In genomic region chr5:140661427-140661826, GRCm38 (mm10) we compare ENCODE assay signal across 17 mouse cellular contexts. TPM values are rescaled to one million over a fixed set of nuclear protein-coding genes. Genes with fewer than 3 reads are reported as not detected.
DNase-seq lines count a peak whose midpoint lies in the region; ATAC-seq and TF ChIP-seq lines count a peak whose summit lies in the region.
"Had no signal": no experiment of that assay in that cellular context is flagged by ENCODE, and none has a peak within 500 bp of the region (broad histone marks: within the 10 kb centered on the region; RNA-seq: fewer than 3 reads in every experiment).

No protein-coding gene starts in this region.

- peak overlapping the region; percentile 83 for H3K27ac ChIP-seq in heart, embryonic 10.5 days
- H3K27ac ChIP-seq in intestine, embryonic 14.5 days (ENCODE audit: low read depth): peak overlapping the region; percentile 43; the same call in 1 of the 2 replicates
- no peak overlapping the region for H3K27ac ChIP-seq in intestine, postnatal 0 days (ENCODE audit: low read depth, low read length)
- 0 out of 2 replicates have a peak overlapping the region, but pooled peaks have one; percentile 6 for H3K27ac ChIP-seq in midbrain, postnatal 0 days (ENCODE audit: low read depth, low read length)
- no peak overlapping the region for H3K27ac ChIP-seq in hindbrain, embryonic 10.5 days

- 42% methylated on average over 8 of the region's 8 CpGs for WGBS in heart, embryonic 10.5 days
- 56% methylated on average over 8 of the region's 8 CpGs for WGBS in intestine, embryonic 14.5 days
- whole genome bisulfite sequencing in intestine, postnatal 0 days: 54% methylated on average over 8 of the region's 8 CpGs
- 80% methylated on average over 8 of the region's 8 CpGs for WGBS in midbrain, postnatal 0 days
- 79% methylated on average over 8 of the region's 8 CpGs for WGBS in hindbrain, embryonic 10.5 days

- ATAC-seq in intestine, embryonic 14.5 days (replicated peaks; ENCODE audit: low FRiP score, low TSS enrichment, low read depth): no peak
- ATAC-seq in intestine, postnatal 0 days: no peak
- ATAC-seq in midbrain, postnatal 0 days (ENCODE audit: low FRiP score): no peak
- ATAC-seq: inflammation-experienced regulatory T-cells, adult 6 months had no signal

- H3K9ac ChIP-seq in intestine, embryonic 14.5 days (ENCODE audit: low read length): no peak overlapping the region
- no peak overlapping the region for H3K9ac ChIP-seq in intestine, postnatal 0 days (ENCODE audit: low read depth, low read length)
- no peak overlapping the region for H3K9ac ChIP-seq in midbrain, postnatal 0 days (replicated peaks; ENCODE audit: low read length, poor library complexity, severe bottlenecking)
- H3K9ac ChIP-seq: lung, embryonic 14.5 days had no signal

- DNase-seq in heart, embryonic 10.5 days (ENCODE audit: low spot score): no peak
- no peak for DNase-seq in heart, adult 8-10 months (ENCODE audit: low spot score)
- no peak for DNase-seq in intestine, embryonic 14.5 days (ENCODE audit: low spot score)
- DNase-seq in urinary bladder, postnatal 14 days (ENCODE audit: low spot score): peak; percentile 56
- no peak for DNase-seq in urinary bladder, postnatal 4 days (ENCODE audit: low spot score in 2 of 2)
- no peak for DNase-seq in midbrain, postnatal 0 days (ENCODE audit: low spot score)
- DNase-seq in hindbrain, embryonic 10.5 days (ENCODE audit: low spot score): no peak
- DNase-seq: adrenal gland, adult 8-10 months; gastrocnemius, postnatal 14 days; lung, embryonic 14.5 days; lung, postnatal 4 days; right cerebral cortex, postnatal 14 days; thymus, postnatal 4 days had no signal

- 0 out of 2 replicates have a peak, but pooled peaks cover 8% of the 10 kb centered on the region for H3K27me3 ChIP-seq in heart, embryonic 10.5 days (ENCODE audit: insufficient read depth, poor library complexity, severe bottlenecking)
- no peaks in the 10 kb centered on the region for H3K27me3 ChIP-seq in intestine, embryonic 14.5 days (replicated peaks; ENCODE audit: control insufficient read depth, insufficient read depth, low read length)
- no peaks in the 10 kb centered on the region for H3K27me3 ChIP-seq in intestine, postnatal 0 days (replicated peaks; ENCODE audit: control insufficient read depth, insufficient read depth, low read length)
- H3K27me3 ChIP-seq in midbrain, postnatal 0 days (ENCODE audit: insufficient read depth, low read length): no peaks in the 10 kb centered on the region
- H3K27me3 ChIP-seq in hindbrain, embryonic 10.5 days (ENCODE audit: insufficient read depth, poor library complexity, severe bottlenecking): 0 out of 2 replicates have a peak, but pooled peaks cover 4% of the 10 kb centered on the region

- no peaks in the 10 kb centered on the region for H3K9me3 ChIP-seq in heart, embryonic 10.5 days
- no peaks in the 10 kb centered on the region for H3K9me3 ChIP-seq in intestine, embryonic 14.5 days (ENCODE audit: control insufficient read depth, low read length)
- no peaks in the 10 kb centered on the region for H3K9me3 ChIP-seq in intestine, postnatal 0 days (ENCODE audit: control insufficient read depth)
- no peaks in the 10 kb centered on the region for H3K9me3 ChIP-seq in midbrain, postnatal 0 days (ENCODE audit: low read length)
- no peaks in the 10 kb centered on the region for H3K9me3 ChIP-seq in hindbrain, embryonic 10.5 days
- H3K9me3 ChIP-seq: limb, embryonic 10.5 days had no signal

- no peak overlapping the region for H3K4me2 ChIP-seq in intestine, embryonic 14.5 days (ENCODE audit: low read length)
- no peak overlapping the region for H3K4me2 ChIP-seq in intestine, postnatal 0 days (replicated peaks; ENCODE audit: low read depth)
- H3K4me2 ChIP-seq in midbrain, postnatal 0 days (ENCODE audit: low read depth, low read length, poor library complexity, severe bottlenecking): no peak overlapping the region
- H3K4me2 ChIP-seq: liver, embryonic 11.5 days; lung, embryonic 14.5 days had no signal

- no peaks in the 10 kb centered on the region for H3K36me3 ChIP-seq in heart, embryonic 10.5 days
- H3K36me3 ChIP-seq in intestine, embryonic 14.5 days (ENCODE audit: control insufficient read depth, insufficient read depth, low read length): peaks cover 9% of the 10 kb centered on the region; the same call in 1 of the 2 replicates
- H3K36me3 ChIP-seq in intestine, postnatal 0 days (ENCODE audit: control insufficient read depth, insufficient read depth): no peaks in the 10 kb centered on the region
- peaks cover 19% of the 10 kb centered on the region for H3K36me3 ChIP-seq in midbrain, postnatal 0 days (ENCODE audit: insufficient read depth, low read length)
- peaks cover 13% of the 10 kb centered on the region; the same call in 1 of the 2 replicates for H3K36me3 ChIP-seq in hindbrain, embryonic 10.5 days

- no peak for TF ChIP-seq CTCF in intestine, postnatal 0 days (IDR thresholded peaks at IDR 0.05; ENCODE audit: low read depth)
- TF ChIP-seq CTCF in midbrain, postnatal 0 days (IDR thresholded peaks at IDR 0.05): no peak

- H3K4me1 ChIP-seq in heart, embryonic 10.5 days: peaks cover 38% of the 10 kb centered on the region
- peaks cover 27% of the 10 kb centered on the region for H3K4me1 ChIP-seq in intestine, embryonic 14.5 days (replicated peaks; ENCODE audit: control insufficient read depth, insufficient read depth, low read length)
- H3K4me1 ChIP-seq in intestine, postnatal 0 days (replicated peaks; ENCODE audit: control insufficient read depth, insufficient read depth, low read length): peaks cover 17% of the 10 kb centered on the region; the same call in 1 of the 2 replicates
- H3K4me1 ChIP-seq in midbrain, postnatal 0 days (ENCODE audit: insufficient read depth, low read length): peaks cover 13% of the 10 kb centered on the region; the same call in 1 of the 2 replicates
- H3K4me1 ChIP-seq in hindbrain, embryonic 10.5 days (replicated peaks): peaks cover 37% of the 10 kb centered on the region

- H3K4me3 ChIP-seq in heart, embryonic 10.5 days: no peak overlapping the region
- H3K4me3 ChIP-seq in intestine, embryonic 14.5 days (ENCODE audit: low read depth, low read length): no peak overlapping the region
- no peak overlapping the region for H3K4me3 ChIP-seq in intestine, postnatal 0 days (ENCODE audit: low read depth, low read length)
- no peak overlapping the region for H3K4me3 ChIP-seq in midbrain, postnatal 0 days (ENCODE audit: low read depth, low read length)
- H3K4me3 ChIP-seq in hindbrain, embryonic 10.5 days: no peak overlapping the region
- H3K4me3 ChIP-seq: limb, embryonic 10.5 days had no signal

RNA-seq across cellular contexts. Expression of gene Ttyh3, which starts 12.6 kb away (rescaled TPM):
- 23.5 and 32.9 TPM in 2 replicates for polyA plus RNA-seq in heart, embryonic 10.5 days (2016; fragmentation: Nextera tagmentation; extraction: Ambion mirVana)
- 10 to 100 TPM in 2 of 4 experiments, 1 to 10 TPM in 2; 8.8 to 11.5 (median 9.9) TPM for total RNA-seq in heart, adult 8-10 months (2022)
- polyA plus RNA-seq in intestine, embryonic 14.5 days (2014; fragmentation: Nextera tagmentation; extraction: Ambion mirVana): 39.5 and 44.8 TPM in 2 replicates
- polyA plus RNA-seq in intestine, postnatal 0 days (2015; fragmentation: Nextera tagmentation; extraction: Ambion mirVana): 21.4 and 23.6 TPM in 2 replicates
- 196 and 204 TPM in 2 replicates for total RNA-seq in midbrain, postnatal 0 days (2014; rRNA removed)
- polyA plus RNA-seq in midbrain, postnatal 0 days (2015; fragmentation: Nextera tagmentation; extraction: Ambion mirVana): 52.0 and 56.6 TPM in 2 replicates
- 32.1 and 52.5 TPM in 2 replicates for polyA plus RNA-seq in hindbrain, embryonic 10.5 days (2016; fragmentation: Nextera tagmentation; extraction: Ambion mirVana)

RNA-seq across cellular contexts. Expression of gene Iqce, which starts 40.8 kb away (rescaled TPM):
- polyA plus RNA-seq in heart, embryonic 10.5 days (2016; fragmentation: Nextera tagmentation; extraction: Ambion mirVana): 11.4 and 17.9 TPM in 2 replicates
- total RNA-seq in heart, adult 8-10 months (2022): 1 to 10 TPM; 4.5 to 7.8 (median 5.6) TPM
- polyA plus RNA-seq in intestine, embryonic 14.5 days (2014; fragmentation: Nextera tagmentation; extraction: Ambion mirVana): 23.6 and 24.1 TPM in 2 replicates
- polyA plus RNA-seq in intestine, postnatal 0 days (2015; fragmentation: Nextera tagmentation; extraction: Ambion mirVana): 5.7 and 7.0 TPM in 2 replicates
- total RNA-seq in midbrain, postnatal 0 days (2014; rRNA removed): 36.4 and 38.6 TPM in 2 replicates
- polyA plus RNA-seq in midbrain, postnatal 0 days (2015; fragmentation: Nextera tagmentation; extraction: Ambion mirVana): 30.4 and 37.2 TPM in 2 replicates
- polyA plus RNA-seq in hindbrain, embryonic 10.5 days (2016; fragmentation: Nextera tagmentation; extraction: Ambion mirVana): 24.5 and 29.1 TPM in 2 replicates

RNA-seq across cellular contexts. Expression of gene Brat1, which starts 43.4 kb away (rescaled TPM):
- 18.6 and 19.1 TPM in 2 replicates for polyA plus RNA-seq in heart, embryonic 10.5 days (2016; fragmentation: Nextera tagmentation; extraction: Ambion mirVana)
- total RNA-seq in heart, adult 8-10 months (2022): 1 to 10 TPM; 6.7 to 8.2 (median 7.8) TPM
- 15.9 and 16.5 TPM in 2 replicates for polyA plus RNA-seq in intestine, embryonic 14.5 days (2014; fragmentation: Nextera tagmentation; extraction: Ambion mirVana)
- polyA plus RNA-seq in intestine, postnatal 0 days (2015; fragmentation: Nextera tagmentation; extraction: Ambion mirVana): 7.5 and 8.0 TPM in 2 replicates
- 37.1 and 40.3 TPM in 2 replicates for total RNA-seq in midbrain, postnatal 0 days (2014; rRNA removed)
- polyA plus RNA-seq in midbrain, postnatal 0 days (2015; fragmentation: Nextera tagmentation; extraction: Ambion mirVana): 16.4 and 17.9 TPM in 2 replicates
- polyA plus RNA-seq in hindbrain, embryonic 10.5 days (2016; fragmentation: Nextera tagmentation; extraction: Ambion mirVana): 24.6 and 25.1 TPM in 2 replicates

RNA-seq across cellular contexts. Expression of gene Lfng, which starts 54.3 kb away (rescaled TPM):
- 3.8 and 4.7 TPM in 2 replicates for polyA plus RNA-seq in heart, embryonic 10.5 days (2016; fragmentation: Nextera tagmentation; extraction: Ambion mirVana)
- 1 to 10 TPM; 6.0 to 8.3 (median 6.9) TPM for total RNA-seq in heart, adult 8-10 months (2022)
- polyA plus RNA-seq in intestine, embryonic 14.5 days (2014; fragmentation: Nextera tagmentation; extraction: Ambion mirVana): 12.6 and 15.4 TPM in 2 replicates
- 7.1 and 7.3 TPM in 2 replicates for polyA plus RNA-seq in intestine, postnatal 0 days (2015; fragmentation: Nextera tagmentation; extraction: Ambion mirVana)
- 55.6 and 56.6 TPM in 2 replicates for total RNA-seq in midbrain, postnatal 0 days (2014; rRNA removed)
- 20.1 and 22.5 TPM in 2 replicates for polyA plus RNA-seq in midbrain, postnatal 0 days (2015; fragmentation: Nextera tagmentation; extraction: Ambion mirVana)
- 40.9 and 51.2 TPM in 2 replicates for polyA plus RNA-seq in hindbrain, embryonic 10.5 days (2016; fragmentation: Nextera tagmentation; extraction: Ambion mirVana)

Comparison
In these comparisons a context has a peak if more than half of its experiments do, and no peak if none do; other contexts are left out.
1. H3K27ac ChIP-seq: peak in heart, embryonic 10.5 days (single experiment), intestine, embryonic 14.5 days (single experiment) and midbrain, postnatal 0 days (single experiment); none in intestine, postnatal 0 days (single experiment) and hindbrain, embryonic 10.5 days (single experiment).